Mouse (Mus musculus): ENCODE data around the gene Ska2. TPM values are rescaled to one million over a fixed set of nuclear protein-coding genes. Genes with fewer than 3 reads are reported as not detected.

The Ska2 gene
- polyA plus RNA-seq, 1 experiment from 2014 or later: 42.4 TPM

- H3K9me3 ChIP-seq (replicated peaks; ENCODE audit: control insufficient read depth, low read length, poor library complexity, severe bottlenecking): no peaks in the 10 kb centered on the region
- peak overlapping the region; percentile 88 for H3K4me2 ChIP-seq (ENCODE audit: low read length)
- peak overlapping the region; percentile 85; the same call in 1 of the 2 replicates for H3K9ac ChIP-seq (ENCODE audit: low read depth, low read length)
- no peaks in the 10 kb centered on the region for H3K27me3 ChIP-seq (ENCODE audit: control insufficient read depth, insufficient read depth, low read depth, low read length)
- peaks cover 26% of the 10 kb centered on the region for H3K4me1 ChIP-seq (ENCODE audit: control insufficient read depth, insufficient read depth, low read length)
- no peak overlapping the region for H3K27ac ChIP-seq (ENCODE audit: low read length)
- ATAC-seq: no peak
- 68% methylated on average over 2 of the region's 2 CpGs for WGBS
- H3K4me3 ChIP-seq (ENCODE audit: low read depth, low read length): peak overlapping the region; percentile 90
- peaks cover 5% of the 10 kb centered on the region; the same call in 1 of the 2 replicates for H3K36me3 ChIP-seq (ENCODE audit: control insufficient read depth, insufficient read depth, low read length)
Measured at GRCm38 (mm10) chr11:87087142-87087541, 21.9 kb upstream of the Ska2 start.

GRCm38 (mm10) chr11:87108409-87108754 is 652 bp upstream of the Ska2 start, which contains the start of gene Prr11:
TSS of gene Prr11 (minus strand) at chr11:87108708.
- H3K9me3 ChIP-seq (replicated peaks; ENCODE audit: control insufficient read depth, low read length, poor library complexity, severe bottlenecking): no peaks in the 10 kb centered on the region
- WGBS: under 1% methylated on average over 14 of the region's 14 CpGs
- no peak for ATAC-seq

GRCm38 (mm10) chr11:87109519-87110171 is 611 bp downstream of the Ska2 start:
- Histone ChIP-seq H3K27me3 (ENCODE audit: control insufficient read depth, insufficient read depth, low read depth, low read length) (no peaks in the 10 kb centered on the region), H3K4me2 (ENCODE audit: low read length) (peak overlapping the region; percentile 76), H3K36me3 (ENCODE audit: control insufficient read depth, insufficient read depth, low read length) (0 out of 2 replicates have a peak, but pooled peaks cover 2% of the 10 kb centered on the region), H3K4me3 (ENCODE audit: low read depth, low read length) (peak overlapping the region; percentile 57), H3K9me3 (replicated peaks; ENCODE audit: control insufficient read depth, low read length, poor library complexity, severe bottlenecking) (no peaks in the 10 kb centered on the region), H3K9ac (ENCODE audit: low read depth, low read length) (peak overlapping the region; percentile 70), H3K4me1 (ENCODE audit: control insufficient read depth, insufficient read depth, low read length) (peaks cover 21% of the 10 kb centered on the region), H3K27ac (ENCODE audit: low read length) (peak overlapping the region; percentile 95)
- WGBS: 1% methylated on average over 39 of the region's 42 CpGs
- ATAC-seq: no peak

More at GRCm38 (mm10) chr11:87108409-87108754, 652 bp upstream of the Ska2 start, which contains the start of gene Prr11:
- Histone ChIP-seq H3K36me3 (ENCODE audit: control insufficient read depth, insufficient read depth, low read length) (peaks cover 2% of the 10 kb centered on the region; the same call in 1 of the 2 replicates), H3K4me3 (ENCODE audit: low read depth, low read length) (peak within 1 kb of the TSS; percentile 57), H3K4me2 (ENCODE audit: low read length) (peak within 1 kb of the TSS; percentile 76), H3K4me1 (ENCODE audit: control insufficient read depth, insufficient read depth, low read length) (peaks cover 21% of the 10 kb centered on the region), H3K27ac (ENCODE audit: low read length) (peak within 1 kb of the TSS; percentile 95), H3K27me3 (ENCODE audit: control insufficient read depth, insufficient read depth, low read depth, low read length) (no peaks in the 10 kb centered on the region), H3K9ac (ENCODE audit: low read depth, low read length) (peak within 1 kb of the TSS; percentile 70)

GRCm38 (mm10) chr11:87110172-87110909 is 1.3 kb downstream of the Ska2 start:
- Histone ChIP-seq H3K4me2 (ENCODE audit: low read length) (peak overlapping the region; percentile 76), H3K27me3 (ENCODE audit: control insufficient read depth, insufficient read depth, low read depth, low read length) (no peaks in the 10 kb centered on the region), H3K27ac (ENCODE audit: low read length) (peak overlapping the region; percentile 95), H3K9ac (ENCODE audit: low read depth, low read length) (peak overlapping the region; percentile 70), H3K36me3 (ENCODE audit: control insufficient read depth, insufficient read depth, low read length) (0 out of 2 replicates have a peak, but pooled peaks cover 5% of the 10 kb centered on the region), H3K4me1 (ENCODE audit: control insufficient read depth, insufficient read depth, low read length) (peaks cover 21% of the 10 kb centered on the region), H3K9me3 (replicated peaks; ENCODE audit: control insufficient read depth, low read length, poor library complexity, severe bottlenecking) (no peaks in the 10 kb centered on the region), H3K4me3 (ENCODE audit: low read depth, low read length) (peak overlapping the region; percentile 57)
- 5% methylated on average over 9 of the region's 9 CpGs for WGBS
- no peak for ATAC-seq

DNA sequence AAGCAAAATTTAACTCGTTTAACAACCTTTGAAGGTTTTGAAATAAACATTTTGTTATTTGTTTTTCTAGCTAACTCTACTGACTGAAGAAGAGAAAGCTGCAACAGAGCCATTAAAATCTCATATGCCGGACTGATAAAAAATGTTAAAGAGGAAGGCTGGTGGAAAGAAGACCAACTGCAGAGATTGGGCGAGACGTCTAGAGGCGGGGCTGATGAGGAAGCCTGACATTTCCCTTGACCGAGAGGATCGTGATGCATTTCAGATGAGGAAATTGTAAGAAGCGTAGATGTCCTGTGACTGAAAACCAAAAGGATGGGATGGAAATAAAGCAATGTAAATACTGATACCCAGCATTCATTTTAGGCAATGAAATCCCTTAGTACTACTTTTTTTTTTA is 12.8 kb downstream of the Ska2 start:
- WGBS: 76% methylated on average over 8 of the region's 8 CpGs
- H3K9me3 ChIP-seq (replicated peaks; ENCODE audit: control insufficient read depth, low read length, poor library complexity, severe bottlenecking): no peaks in the 10 kb centered on the region
- no peaks in the 10 kb centered on the region for H3K27me3 ChIP-seq (ENCODE audit: control insufficient read depth, insufficient read depth, low read depth, low read length)
- no peak overlapping the region for H3K4me2 ChIP-seq (ENCODE audit: low read length)
- peaks cover 15% of the 10 kb centered on the region for H3K36me3 ChIP-seq (ENCODE audit: control insufficient read depth, insufficient read depth, low read length)
- ATAC-seq: no peak
- H3K4me3 ChIP-seq (ENCODE audit: low read depth, low read length): no peak overlapping the region
- peaks cover 3% of the 10 kb centered on the region; the same call in 1 of the 2 replicates for H3K4me1 ChIP-seq (ENCODE audit: control insufficient read depth, insufficient read depth, low read length)
- H3K9ac ChIP-seq (ENCODE audit: low read depth, low read length): no peak overlapping the region
- no peak overlapping the region for H3K27ac ChIP-seq (ENCODE audit: low read length)

- Histone ChIP-seq H3K9me3 (replicated peaks; ENCODE audit: control insufficient read depth, low read length, poor library complexity, severe bottlenecking) (no peaks in the 10 kb centered on the region), H3K4me3 (ENCODE audit: low read depth, low read length) (no peak overlapping the region; the same call in 1 of the 2 replicates), H3K9ac (ENCODE audit: low read depth, low read length) (no peak overlapping the region), H3K27me3 (ENCODE audit: control insufficient read depth, insufficient read depth, low read depth, low read length) (no peaks in the 10 kb centered on the region), H3K36me3 (ENCODE audit: control insufficient read depth, insufficient read depth, low read length) (peaks cover 17% of the 10 kb centered on the region), H3K27ac (ENCODE audit: low read length) (no peak overlapping the region; the same call in 1 of the 2 replicates), H3K4me1 (ENCODE audit: control insufficient read depth, insufficient read depth, low read length) (peaks cover 15% of the 10 kb centered on the region), H3K4me2 (ENCODE audit: low read length) (peak overlapping the region; percentile 81; the same call in 1 of the 2 replicates)
- no peak for ATAC-seq
- WGBS: 51% methylated on average over 4 of the region's 4 CpGs
Measured at GRCm38 (mm10) chr11:87125562-87125961, 16.5 kb downstream of the Ska2 start.

- Histone ChIP-seq H3K4me3 (ENCODE audit: low read depth, low read length) (peak overlapping the region; percentile 57), H3K4me1 (ENCODE audit: control insufficient read depth, insufficient read depth, low read length) (peaks cover 15% of the 10 kb centered on the region), H3K4me2 (ENCODE audit: low read length) (peak overlapping the region; percentile 81), H3K9ac (ENCODE audit: low read depth, low read length) (peak overlapping the region; percentile 73), H3K27me3 (ENCODE audit: control insufficient read depth, insufficient read depth, low read depth, low read length) (no peaks in the 10 kb centered on the region), H3K36me3 (ENCODE audit: control insufficient read depth, insufficient read depth, low read length) (peaks cover 10% of the 10 kb centered on the region), H3K9me3 (replicated peaks; ENCODE audit: control insufficient read depth, low read length, poor library complexity, severe bottlenecking) (no peaks in the 10 kb centered on the region), H3K27ac (ENCODE audit: low read length) (peak overlapping the region; percentile 82)
- WGBS: 1% methylated on average over 12 of the region's 12 CpGs
- ATAC-seq: no peak
Measured at GRCm38 (mm10) chr11:87126281-87126823, 17.3 kb downstream of the Ska2 start.

DNA sequence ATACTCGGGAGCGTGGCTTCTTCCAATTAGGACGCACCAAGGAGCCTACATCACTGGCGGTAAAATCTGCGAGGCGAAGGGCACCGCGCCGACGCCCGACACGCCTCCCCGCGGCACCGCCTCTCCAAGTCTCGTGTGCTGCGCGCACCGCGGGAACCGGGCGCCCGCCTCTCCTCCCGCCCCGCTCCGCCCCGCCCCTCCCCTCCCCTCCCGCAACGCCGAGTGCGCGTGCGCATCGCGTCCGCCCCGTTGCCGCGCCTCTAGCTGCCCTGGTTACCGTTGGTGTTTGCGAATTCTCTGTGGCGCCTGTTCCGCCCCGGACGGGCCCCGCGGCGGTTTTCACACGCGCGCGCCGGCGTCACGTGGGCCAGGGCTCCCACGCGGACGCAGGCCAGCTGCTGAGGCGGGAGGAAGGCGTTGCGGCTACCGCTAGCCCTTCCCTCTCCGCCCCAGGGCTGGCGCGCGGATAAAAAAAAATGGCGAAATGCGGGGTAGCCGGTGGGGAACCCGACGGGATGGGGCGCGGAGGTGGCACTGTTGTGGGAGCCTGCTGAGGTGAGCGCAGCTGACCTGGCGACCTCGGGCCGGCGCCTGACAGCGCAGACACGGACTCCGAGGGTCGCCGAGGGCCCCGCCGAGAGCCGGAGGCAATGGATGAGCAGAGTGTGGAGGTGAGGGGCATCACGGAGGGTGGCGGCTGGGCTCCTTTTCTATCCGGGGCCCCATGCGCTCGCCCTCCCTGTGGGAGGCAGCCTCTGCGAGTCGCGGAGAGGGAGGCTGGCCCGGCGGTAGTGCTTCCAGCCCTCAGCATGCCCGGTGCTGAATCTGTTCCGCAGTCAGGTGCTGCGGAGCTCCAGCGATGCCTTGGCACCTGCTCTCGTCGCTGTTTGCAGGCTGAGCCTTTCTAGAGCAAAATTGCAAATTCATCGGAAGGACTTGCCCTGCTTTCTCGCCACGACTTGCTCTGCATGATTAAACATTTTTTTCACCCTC is 18.1 kb downstream of the Ska2 start, which contains the start of gene Trim37:
TSS of gene Trim37 (plus strand) at position 254 of the 993 bp plus-strand sequence.
- peak within 1 kb of the TSS; percentile 57 for H3K4me3 ChIP-seq (ENCODE audit: low read depth, low read length)
- H3K4me1 ChIP-seq (ENCODE audit: control insufficient read depth, insufficient read depth, low read length): peaks cover 15% of the 10 kb centered on the region
- no peaks in the 10 kb centered on the region for H3K9me3 ChIP-seq (replicated peaks; ENCODE audit: control insufficient read depth, low read length, poor library complexity, severe bottlenecking)
- no peaks in the 10 kb centered on the region for H3K27me3 ChIP-seq (ENCODE audit: control insufficient read depth, insufficient read depth, low read depth, low read length)
- ATAC-seq: peak; percentile 95
- H3K36me3 ChIP-seq (ENCODE audit: control insufficient read depth, insufficient read depth, low read length): peaks cover 8% of the 10 kb centered on the region
- WGBS: under 1% methylated on average over 76 of the region's 105 CpGs
- peak within 1 kb of the TSS; percentile 73 for H3K9ac ChIP-seq (ENCODE audit: low read depth, low read length)
- peak within 1 kb of the TSS; percentile 82 for H3K27ac ChIP-seq (ENCODE audit: low read length)
- peak within 1 kb of the TSS; percentile 81 for H3K4me2 ChIP-seq (ENCODE audit: low read length)
